Mouse (Mus musculus): ENCODE measurements around the gene Yeats2.
A peak's percentile ranks its signal among the peaks of the same experiment; 100 is the strongest.

Gene Yeats2

DNA sequence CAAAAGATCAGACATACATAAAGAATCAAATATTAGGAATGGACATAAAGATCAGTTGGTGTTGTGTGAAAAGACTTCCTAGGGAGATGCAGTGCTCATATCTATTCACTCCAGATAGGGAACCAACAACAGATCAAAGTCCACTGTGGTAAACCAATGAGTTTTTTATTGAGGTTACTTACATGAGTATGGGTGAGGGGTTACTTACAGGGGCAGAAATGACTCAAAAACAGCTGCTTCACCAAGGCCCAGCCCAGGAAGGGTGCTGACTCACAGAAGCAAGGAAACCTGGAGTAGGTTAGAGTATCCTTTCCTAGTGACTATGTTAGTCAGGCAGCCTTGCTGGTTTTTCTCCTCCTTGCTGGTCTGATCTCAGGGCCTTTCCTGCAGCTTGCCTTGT lies 51.2 kb downstream of the Yeats2 start:
- DNase-seq = no peak

DNA sequence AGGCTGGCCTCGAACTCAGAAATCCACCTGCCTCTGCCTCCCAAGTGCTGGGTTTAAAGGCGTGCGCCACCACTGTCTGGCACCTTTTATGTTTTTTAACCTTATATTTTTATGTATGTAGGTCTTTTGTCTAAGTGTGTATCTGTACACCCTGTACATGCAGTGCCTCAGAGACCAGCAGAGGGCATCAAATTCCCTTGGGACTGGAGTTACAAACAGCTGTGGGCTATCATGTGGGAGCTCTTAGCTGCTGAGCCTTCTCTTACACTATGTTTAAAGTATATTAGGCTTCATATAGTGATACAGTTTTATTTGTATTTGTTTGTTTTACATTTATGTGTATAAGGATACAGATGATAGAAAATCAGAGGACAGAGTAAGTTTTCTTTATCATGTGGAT lies 54.7 kb downstream of the Yeats2 start:
- no peak for DNase-seq

DNA sequence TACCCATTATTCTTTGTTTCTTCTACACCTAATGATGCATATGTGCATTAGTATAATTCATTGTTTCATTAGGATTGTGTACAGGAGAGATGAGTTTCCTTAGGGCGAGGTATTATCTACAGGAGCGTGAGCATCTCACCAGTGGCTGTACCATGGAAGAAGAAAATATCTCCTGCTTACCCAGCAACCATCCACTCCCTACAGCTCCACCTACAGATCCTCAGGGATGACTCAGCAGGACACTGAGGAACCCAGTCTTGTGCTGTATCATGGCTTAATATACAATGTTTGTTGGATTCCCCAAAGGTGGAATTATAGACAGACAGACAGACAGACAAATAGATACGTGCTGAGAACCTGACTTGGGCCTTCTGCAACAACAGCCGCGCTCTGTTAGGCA lies 56.1 kb downstream of the Yeats2 start:
- no peak for DNase-seq

- DNase-seq = no peak
Measured at GRCm38 (mm10) chr16:20199501-20200201, 58.8 kb downstream of the Yeats2 start.

- DNase-seq = no peak
Measured at GRCm38 (mm10) chr16:20213591-20214226, 72.8 kb downstream of the Yeats2 start.

- peak; percentile 70 for DNase-seq
Measured at GRCm38 (mm10) chr16:20222726-20223125, 81.9 kb downstream of the Yeats2 start.

DNA sequence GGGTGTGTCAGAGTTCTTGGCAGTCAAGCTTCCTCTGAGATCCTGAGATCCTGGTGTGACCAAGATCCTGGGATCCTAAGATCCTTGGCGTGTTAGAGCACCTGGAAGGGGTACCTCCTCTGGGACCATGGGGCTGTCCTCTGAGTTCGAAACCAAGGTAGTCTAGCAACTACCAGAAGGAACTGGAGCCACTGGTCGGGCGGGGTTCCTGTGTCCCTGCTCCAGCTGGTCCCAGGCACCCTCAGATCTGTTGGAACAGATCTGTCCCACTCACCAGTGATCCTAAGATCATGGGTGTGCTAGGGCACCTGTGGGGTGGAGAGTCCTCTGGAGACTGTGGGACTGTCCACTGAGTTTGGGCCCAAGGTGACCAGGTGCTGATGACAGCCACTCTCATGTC lies 85.8 kb downstream of the Yeats2 start:
- DNase-seq = peak; percentile 58

GRCm38 (mm10) chr16:20227504-20227903 lies 86.6 kb downstream of the Yeats2 start:
- DNase-seq = peak; percentile 81

- no peak for DNase-seq
Measured at GRCm38 (mm10) chr16:20228167-20228566, 87.3 kb downstream of the Yeats2 start.

DNA sequence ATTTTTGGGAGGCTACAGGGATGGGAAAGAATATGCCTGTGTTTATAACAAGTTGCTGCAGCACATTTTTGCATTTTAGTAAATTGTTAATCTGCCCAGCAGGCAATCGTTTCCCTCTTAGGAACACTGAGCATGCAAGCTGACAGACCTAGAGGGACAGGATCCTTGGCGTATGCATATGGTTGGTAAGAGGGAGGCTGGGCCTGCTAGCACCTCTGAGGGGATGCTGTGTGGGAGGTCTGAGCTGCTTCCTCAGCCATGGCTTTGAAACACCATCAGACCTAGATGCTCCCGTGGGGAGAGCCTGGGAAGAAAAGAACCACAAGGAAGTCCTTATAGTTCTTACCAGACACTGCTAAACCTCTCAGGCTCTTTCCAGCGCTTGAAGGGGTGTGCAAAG lies 93.5 kb downstream of the Yeats2 start:
- peak; percentile 45 for DNase-seq

GRCm38 (mm10) chr16:20237426-20237825 lies 96.6 kb downstream of the Yeats2 start:
- DNase-seq = peak; percentile 83

- DNase-seq = no peak
Measured at GRCm38 (mm10) chr16:20238646-20239045, 97.8 kb downstream of the Yeats2 start.

GRCm38 (mm10) chr16:20240468-20241414 lies 99.9 kb downstream of the Yeats2 start, which contains the start of gene Map6d1:
Gene Map6d1, minus strand, starts transcription at chr16:20241358.
- DNase-seq = peak; percentile 89

- DNase-seq = no peak
Measured at GRCm38 (mm10) chr16:20247103-20247502, 106.2 kb downstream of the Yeats2 start.

DNA sequence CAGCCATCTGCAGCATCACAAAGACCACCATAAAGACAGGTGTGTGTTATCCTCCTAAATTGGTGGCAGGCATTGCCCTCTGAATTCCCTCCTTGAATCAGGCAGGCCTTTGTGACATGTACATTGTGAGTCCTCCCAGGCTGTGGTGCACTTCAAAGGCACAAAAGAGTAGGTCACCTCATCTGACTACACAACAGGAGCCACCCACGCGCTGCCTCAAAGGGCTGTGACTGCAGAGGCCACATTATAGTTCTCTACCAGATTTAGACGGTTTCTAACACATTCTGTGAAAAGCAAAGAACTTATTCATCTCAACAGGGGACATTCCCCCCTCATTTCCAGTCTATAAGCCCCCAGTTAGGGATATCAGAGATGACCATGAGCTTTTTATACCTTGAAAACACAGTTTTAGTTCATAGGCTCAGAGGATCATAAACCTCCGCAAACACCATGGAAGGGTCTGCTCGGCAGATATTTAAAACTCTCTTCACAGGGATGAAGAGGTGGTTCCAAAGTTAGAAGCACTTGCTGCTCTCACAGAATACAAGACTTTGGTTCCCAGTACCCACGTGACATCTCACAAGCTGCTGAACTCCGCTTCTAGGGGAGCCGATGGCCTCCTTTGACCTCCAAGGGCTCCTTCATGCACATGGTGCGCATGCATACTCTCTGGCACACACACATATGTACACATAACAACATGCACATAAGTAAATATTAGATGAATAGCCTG lies 107.7 kb downstream of the Yeats2 start:
- no peak for DNase-seq

DNA sequence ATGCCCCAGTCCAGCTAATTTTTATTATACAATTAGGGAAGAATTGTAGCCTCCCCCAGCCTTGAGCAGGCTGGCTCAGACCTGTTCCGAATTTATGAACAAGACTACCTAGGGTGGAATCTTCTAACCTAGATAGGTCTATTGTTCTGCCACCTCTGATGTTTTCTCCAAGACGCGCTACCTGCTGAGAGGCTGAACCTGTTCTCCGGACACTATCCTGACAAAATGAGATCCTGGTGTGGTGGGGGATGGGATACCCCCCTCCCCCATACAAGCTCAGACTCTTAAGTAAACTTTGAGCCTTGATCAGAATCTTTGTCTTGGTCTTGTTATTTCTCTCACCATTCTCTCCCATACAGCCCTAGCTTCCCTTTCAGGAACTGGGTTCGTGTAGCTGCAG lies 117.1 kb downstream of the Yeats2 start:
- no peak for DNase-seq

DNA sequence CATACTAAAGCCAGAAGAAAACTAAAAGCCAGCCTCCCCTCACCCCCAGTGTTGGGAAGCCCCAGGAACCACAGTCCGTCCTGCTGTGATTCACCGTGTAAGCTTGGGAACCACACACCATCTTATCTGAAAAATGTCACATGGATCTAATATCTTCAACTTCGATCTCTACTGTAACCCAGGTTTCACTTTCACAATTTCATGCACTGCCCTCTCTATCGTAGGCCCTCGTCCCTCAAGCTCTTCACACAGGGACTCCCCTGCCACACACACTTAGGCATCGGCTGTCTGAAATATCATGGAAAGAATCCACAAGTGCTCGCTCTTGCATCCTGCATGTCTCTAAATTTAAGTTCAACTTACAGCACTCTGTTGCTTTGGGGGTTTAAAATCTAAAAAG lies 124.2 kb downstream of the Yeats2 start:
- DNase-seq = no peak

DNA sequence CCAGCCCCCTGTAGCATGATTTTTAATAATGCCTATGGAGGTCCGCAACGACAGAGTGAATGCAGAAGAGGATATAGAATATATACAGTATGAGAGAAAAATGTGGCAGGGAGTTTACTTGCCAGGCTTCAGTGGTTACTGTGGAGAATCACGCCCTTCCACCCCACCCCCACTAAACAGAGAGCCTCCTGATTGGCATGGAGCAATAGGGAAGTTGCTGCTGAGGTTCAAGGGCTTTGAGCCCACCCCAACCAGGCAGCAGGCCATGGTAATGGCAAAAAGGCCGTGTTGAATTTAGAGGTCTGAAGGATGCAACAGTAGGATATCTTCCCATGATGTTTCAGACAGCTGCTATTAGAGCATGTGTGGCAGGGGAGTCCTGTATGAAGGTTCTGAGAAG lies 130.5 kb downstream of the Yeats2 start:
- DNase-seq = no peak

GRCm38 (mm10) chr16:20272994-20273393 lies 132.1 kb downstream of the Yeats2 start:
- no peak for DNase-seq

- DNase-seq = no peak
Measured at GRCm38 (mm10) chr16:20279395-20279794, 138.5 kb downstream of the Yeats2 start.

- no peak for DNase-seq
Measured at GRCm38 (mm10) chr16:20280238-20280637, 139.4 kb downstream of the Yeats2 start.

Data from heart, adult 11 months (tissue).